Mouse (Mus musculus): Measurements from ENCODE around the gene Olfr770. TPM values are rescaled to one million over a fixed set of nuclear protein-coding genes. Genes with fewer than 3 reads are reported as not detected.

Olfr770 gene
- polyA plus RNA-seq, 1 experiment from 2014 or later = not detected

Other genes with a start within 250 kb of the Olfr770 start
- 8.2 and 8.6 TPM in 2 replicates for gene Gdf11, start 247.3 kb downstream of the Olfr770 start, polyA plus RNA-seq (2014; fragmentation: Nextera tagmentation; extraction: Ambion mirVana)
- gene Cd63, start 238.0 kb downstream of the Olfr770 start, polyA plus RNA-seq (2014; fragmentation: Nextera tagmentation; extraction: Ambion mirVana) = 146 and 210 TPM in 2 replicates
- 18.4 and 19.7 TPM in 2 replicates for gene Rdh5, start 216.1 kb downstream of the Olfr770 start, polyA plus RNA-seq (2014; fragmentation: Nextera tagmentation; extraction: Ambion mirVana)
- 258 and 280 TPM in 2 replicates for gene Bloc1s1, start 215.0 kb downstream of the Olfr770 start, polyA plus RNA-seq (2014; fragmentation: Nextera tagmentation; extraction: Ambion mirVana)
- 3.3 and 10.3 TPM in 2 replicates for gene Itga7, start 205.2 kb downstream of the Olfr770 start, polyA plus RNA-seq (2014; fragmentation: Nextera tagmentation; extraction: Ambion mirVana)
- not detected in 2 replicates for gene Mettl7b, start 178.0 kb downstream of the Olfr770 start, polyA plus RNA-seq (2014; fragmentation: Nextera tagmentation; extraction: Ambion mirVana)
- not detected in 2 replicates for gene Olfr9, start 149.6 kb downstream of the Olfr770 start, polyA plus RNA-seq (2014; fragmentation: Nextera tagmentation; extraction: Ambion mirVana)
- gene Olfr763, start 128.2 kb downstream of the Olfr770 start, polyA plus RNA-seq (2014; fragmentation: Nextera tagmentation; extraction: Ambion mirVana) = not detected in 2 replicates
- gene Olfr764-ps1, start 99.1 kb downstream of the Olfr770 start, polyA plus RNA-seq (2014; fragmentation: Nextera tagmentation; extraction: Ambion mirVana) = not detected in 2 replicates
- not detected in 2 replicates for gene Olfr765, start 89.0 kb downstream of the Olfr770 start, polyA plus RNA-seq (2014; fragmentation: Nextera tagmentation; extraction: Ambion mirVana)
- gene Olfr766-ps1, start 70.0 kb downstream of the Olfr770 start, polyA plus RNA-seq (2014; fragmentation: Nextera tagmentation; extraction: Ambion mirVana) = not detected in 2 replicates
- not detected in 2 replicates for gene Olfr767, start 56.1 kb downstream of the Olfr770 start, polyA plus RNA-seq (2014; fragmentation: Nextera tagmentation; extraction: Ambion mirVana)
- not detected in 2 replicates for gene Olfr768, start 39.6 kb downstream of the Olfr770 start, polyA plus RNA-seq (2014; fragmentation: Nextera tagmentation; extraction: Ambion mirVana)
- gene Olfr769, start 21.1 kb downstream of the Olfr770 start, polyA plus RNA-seq (2014; fragmentation: Nextera tagmentation; extraction: Ambion mirVana) = not detected in 2 replicates
- gene Olfr771, start 25.8 kb upstream of the Olfr770 start, polyA plus RNA-seq (2014; fragmentation: Nextera tagmentation; extraction: Ambion mirVana) = not detected in 2 replicates
- gene Olfr772, start 38.9 kb upstream of the Olfr770 start, polyA plus RNA-seq (2014; fragmentation: Nextera tagmentation; extraction: Ambion mirVana) = not detected in 2 replicates
- not detected in 2 replicates for gene Olfr773, start 48.4 kb upstream of the Olfr770 start, polyA plus RNA-seq (2014; fragmentation: Nextera tagmentation; extraction: Ambion mirVana)
- not detected in 2 replicates for gene Olfr774, start 97.2 kb upstream of the Olfr770 start, polyA plus RNA-seq (2014; fragmentation: Nextera tagmentation; extraction: Ambion mirVana)
- not detected in 2 replicates for gene Olfr775, start 109.4 kb upstream of the Olfr770 start, polyA plus RNA-seq (2014; fragmentation: Nextera tagmentation; extraction: Ambion mirVana)
- gene Olfr776, start 120.1 kb upstream of the Olfr770 start, polyA plus RNA-seq (2014; fragmentation: Nextera tagmentation; extraction: Ambion mirVana) = not detected in 2 replicates
- gene Olfr777, start 132.5 kb upstream of the Olfr770 start, polyA plus RNA-seq (2014; fragmentation: Nextera tagmentation; extraction: Ambion mirVana) = not detected in 2 replicates
- not detected in 2 replicates for gene Olfr780, start 179.1 kb upstream of the Olfr770 start, polyA plus RNA-seq (2014; fragmentation: Nextera tagmentation; extraction: Ambion mirVana)
- gene Olfr781, start 189.9 kb upstream of the Olfr770 start, polyA plus RNA-seq (2014; fragmentation: Nextera tagmentation; extraction: Ambion mirVana) = not detected in 2 replicates
- not detected in 2 replicates for gene Olfr782, start 209.9 kb upstream of the Olfr770 start, polyA plus RNA-seq (2014; fragmentation: Nextera tagmentation; extraction: Ambion mirVana)
- gene Olfr784, start 245.1 kb upstream of the Olfr770 start, polyA plus RNA-seq (2014; fragmentation: Nextera tagmentation; extraction: Ambion mirVana) = 0.11 and 0.22 TPM in 2 replicates

Data from neural tube, embryonic 14.5 days (tissue).